In genomic region chr16:22201858-22202257, GRCm38 (mm10) we compare ENCODE assay signal across 29 mouse cellular contexts. TPM values are rescaled to one million over a fixed set of nuclear protein-coding genes. Genes with fewer than 3 reads are reported as not detected.
DNase-seq lines count a peak whose midpoint lies in the region; ATAC-seq and TF ChIP-seq lines count a peak whose summit lies in the region.
"Had no signal": no experiment of that assay in that cellular context is flagged by ENCODE, and none has a peak within 500 bp of the region (broad histone marks: within the 10 kb centered on the region; RNA-seq: fewer than 3 reads in every experiment).

No protein-coding gene starts in this region.

- 69% methylated on average over 3 of the region's 3 CpGs for WGBS in forebrain, embryonic 13.5 days

- dilution Hi-C loops in CH12.LX (cut with MboI; ENCODE audit: extremely low pct_ligation_motif_present, extremely low pct_unique_long_range_greater_than_20kb, low sequenced_read_pairs) = no loop called here

- TF ChIP-seq CTCF in CH12.LX (conservative IDR thresholded peaks at IDR 0.05 in 1 of 2, IDR thresholded peaks at IDR 0.05 in 1 of 2; ENCODE audit: low read depth in 2 of 2, low read length in 2 of 2) = no peak

- no peak overlapping the region for H3K9ac ChIP-seq in CH12.LX (ENCODE audit: insufficient read depth, low read depth)
- H3K9ac ChIP-seq in forebrain, embryonic 13.5 days = no peak overlapping the region
- H3K9ac ChIP-seq: intestine, embryonic 15.5 days; midbrain, embryonic 15.5 days; neural tube, embryonic 13.5 days had no signal

- ATAC-seq in forebrain, embryonic 13.5 days = no peak
- ATAC-seq: forebrain, embryonic 14.5 days; hindbrain, postnatal 0 days; intestine, embryonic 15.5 days; lung, postnatal 0 days; midbrain, embryonic 15.5 days had no signal

- in situ Hi-C loops in CH12.LX (cut with MboI; ENCODE audit: low pct_ligation_motif_present, low pct_unique_long_range_greater_than_20kb, low sequenced_read_pairs) = no loop called here

- H3K27ac ChIP-seq in CH12.LX (ENCODE audit: insufficient read depth, low read depth) = no peak overlapping the region
- H3K27ac ChIP-seq in forebrain, embryonic 13.5 days = no peak overlapping the region
- H3K27ac ChIP-seq: hindbrain, postnatal 0 days; intestine, embryonic 15.5 days; midbrain, embryonic 10.5 days; midbrain, embryonic 15.5 days; neural tube, embryonic 13.5 days; stomach, postnatal 0 days had no signal

- TF ChIP-seq RAD21 in CH12.LX (IDR thresholded peaks at IDR 0.05; ENCODE audit: low read depth, low read length) = no peak

- H3K36me3 ChIP-seq in CH12.LX (replicated peaks in 1 of 2; ENCODE audit: control insufficient read depth in 1 of 2, insufficient read depth in 1 of 2, low read length in 1 of 2) = no peaks in the 10 kb centered on the region
- H3K36me3 ChIP-seq in forebrain, embryonic 13.5 days (ENCODE audit: poor library complexity, severe bottlenecking) = no peaks in the 10 kb centered on the region
- H3K36me3 ChIP-seq: intestine, embryonic 15.5 days; midbrain, embryonic 10.5 days; midbrain, embryonic 15.5 days; neural tube, embryonic 13.5 days had no signal

- H3K4me1 ChIP-seq in CH12.LX (ENCODE audit: control insufficient read depth in 1 of 2, insufficient read depth in 2 of 2) = peaks cover 3 to 8% of the 10 kb centered on the region in 2 experiments; a peak in 2 of 4 replicates
- H3K4me1 ChIP-seq in forebrain, embryonic 13.5 days = no peaks in the 10 kb centered on the region
- H3K4me1 ChIP-seq: intestine, embryonic 15.5 days; midbrain, embryonic 10.5 days; midbrain, embryonic 15.5 days; neural tube, embryonic 13.5 days had no signal

- DNase-seq in 3T3-L1 (ENCODE audit: low read depth, low spot score) (peak; percentile 44), CH12.LX (ENCODE audit: extremely low read depth) (peak; percentile 32), MEL-GATA-1-ER (ENCODE audit: extremely low read depth, low read depth) (peak; percentile 47)
- peak; percentile 18 for DNase-seq in c-Kit-positive CD71-positive TER-119-positive erythroid progenitor cells, embryonic 14.5 days (ENCODE audit: low spot score)
- DNase-seq in kidney, adult 8-10 months = no peak
- no peak for DNase-seq in cerebellum, adult 9-11 months
- DNase-seq: adrenal gland, adult 2 months; adrenal gland, postnatal 36 days; cerebellum, adult 8-10 months; cerebellum, postnatal 36 days; gastrocnemius, postnatal 14 days; heart, postnatal 14 days; kidney, adult 2 months; kidney, postnatal 10 days; layer of hippocampus, postnatal 36 days; lung, adult 18-20 months; right cerebral cortex, postnatal 4 days; thymus, adult 18-20 months; thymus, postnatal 25 days had no signal

- no peak overlapping the region for H3K4me2 ChIP-seq in CH12.LX (ENCODE audit: insufficient read depth, low read depth, poor library complexity, severe bottlenecking)
- no peak overlapping the region for H3K4me2 ChIP-seq in forebrain, embryonic 13.5 days
- H3K4me2 ChIP-seq: intestine, embryonic 15.5 days; midbrain, embryonic 15.5 days; neural tube, embryonic 13.5 days had no signal

- no peaks in the 10 kb centered on the region for H3K79me2 ChIP-seq in CH12.LX (replicated peaks; ENCODE audit: control insufficient read depth, extremely low read depth, insufficient read depth, poor library complexity, severe bottlenecking)

- no peaks in the 10 kb centered on the region for H3K27me3 ChIP-seq in CH12.LX (replicated peaks)
- no peaks in the 10 kb centered on the region for H3K27me3 ChIP-seq in forebrain, embryonic 13.5 days
- H3K27me3 ChIP-seq: intestine, embryonic 15.5 days; midbrain, embryonic 15.5 days; neural tube, embryonic 13.5 days had no signal

- peaks cover 4% of the 10 kb centered on the region for H3K9me3 ChIP-seq in CH12.LX (replicated peaks; ENCODE audit: low read length)
- H3K9me3 ChIP-seq in forebrain, embryonic 13.5 days (replicated peaks) = no peaks in the 10 kb centered on the region
- H3K9me3 ChIP-seq: intestine, embryonic 15.5 days; midbrain, embryonic 10.5 days; midbrain, embryonic 15.5 days had no signal

- no peak for TF ChIP-seq POLR2A in CH12.LX (IDR thresholded peaks at IDR 0.05; ENCODE audit: low read depth, low read length)

- no peak overlapping the region for H3K4me3 ChIP-seq in CH12.LX (replicated peaks in 1 of 3; ENCODE audit: low read depth in 2 of 3, low read length in 2 of 3, poor library complexity in 1 of 3)
- no peak overlapping the region for H3K4me3 ChIP-seq in forebrain, embryonic 13.5 days
- H3K4me3 ChIP-seq: intestine, embryonic 15.5 days; midbrain, embryonic 10.5 days; midbrain, embryonic 15.5 days; myocyte; neural tube, embryonic 13.5 days had no signal

- no peak for TF ChIP-seq EP300 in CH12.LX (IDR thresholded peaks at IDR 0.05; ENCODE audit: low read length)

TF ChIP-seq in CH12.LX, 34 proteins besides CTCF, POLR2A, EP300 and RAD21:
- TF ChIP-seq HCFC1 (IDR thresholded peaks at IDR 0.05; ENCODE audit: low read depth, low read length) (peak; percentile 28; the same call in 1 of the 2 replicates), JUN (IDR thresholded peaks at IDR 0.05; ENCODE audit: insufficient read depth, low read depth, low read length) (no peak), ELF1 (IDR thresholded peaks at IDR 0.05; ENCODE audit: low read depth, low read length) (peak; percentile 55; the same call in 1 of the 2 replicates), MYC (IDR thresholded peaks at IDR 0.05; ENCODE audit: low read depth, low read length) (no peak), MAZ (IDR thresholded peaks at IDR 0.05; ENCODE audit: low read depth, low read length) (no peak), MAFK (IDR thresholded peaks at IDR 0.05; ENCODE audit: insufficient replicate concordance, low read length) (peak; percentile 93), RCOR1 (conservative IDR thresholded peaks at IDR 0.05; ENCODE audit: low read depth, low read length) (no peak), MAX (IDR thresholded peaks at IDR 0.05; ENCODE audit: low read length) (no peak), NELFE (IDR thresholded peaks at IDR 0.05; ENCODE audit: low read depth, low read length) (no peak), ZMIZ1 (IDR thresholded peaks at IDR 0.05; ENCODE audit: low read depth, low read length) (no peak), ZC3H11A (IDR thresholded peaks at IDR 0.05; ENCODE audit: low read depth, low read length) (0 out of 2 replicates have a peak, but pooled peaks have one; percentile 1), IRF4 (IDR thresholded peaks at IDR 0.05; ENCODE audit: low read depth, low read length) (no peak)

RNA-seq across cellular contexts. Expression of gene Igf2bp2, which starts 38.8 kb away (rescaled TPM):
- total RNA-seq in CH12.LX (2012; rRNA removed) = 0.25 and 0.51 TPM in 2 replicates
- 0.22 and 0.43 TPM in 2 replicates for total RNA-seq in CH12.LX (2014; rRNA removed)
- polyA plus RNA-seq in CH12.LX (2012; ENCODE audit: insufficient read length, low read depth) = 1.3 and 1.5 TPM in 2 replicates
- 52.7 and 55.3 TPM in 2 replicates for polyA plus RNA-seq in forebrain, embryonic 13.5 days (2015; fragmentation: Nextera tagmentation; extraction: Ambion mirVana)

Comparison
In these comparisons a context has a peak if more than half of its experiments do, and no peak if none do; other contexts are left out.
1. DNase-seq: peak in 3T3-L1 (single experiment), CH12.LX (single experiment), MEL-GATA-1-ER (single experiment) and c-Kit-positive CD71-positive TER-119-positive erythroid progenitor cells, embryonic 14.5 days (single experiment); none in kidney, adult 8-10 months (0 of 2) and cerebellum, adult 9-11 months (single experiment).
2. RNA of gene Igf2bp2, which starts 38.8 kb away (polyA plus RNA-seq): 52.7 to 55.3 TPM in forebrain, embryonic 13.5 days; 1.3 to 1.5 TPM in CH12.LX; every median in the first group is over 10 times any median in the second.